Mouse (Mus musculus) heart, embryonic 16.5 days (tissue): ENCODE measurements at regions not wholly inside any gene's neighbourhood (a gene's known extent, or its start where the extent isn't known, plus 50 kb on each side); places are given as distances from the start of the nearest gene placed in this dataset.

ENCODE experiments used
- ATAC-seq: fragments of 200-750 bp; cut with Nextera tagmentation; replicated peaks from 2 replicates; pipeline ENCODE4 v1.8.0; 2017; ENCODE audit warnings: moderate number of reproducible peaks; ENCODE audit not compliant: insufficient read depth, low FRiP score; ENCODE audit errors: extremely low read depth
- H3K27ac ChIP-seq: fragments of 300-500 bp; sonication (generic); 2 replicates; pipeline ENCODE4 v1.5.1; 2014; ENCODE audit warnings: mild to moderate bottlenecking, low read length, control low read depth, moderate library complexity
- H3K27me3 ChIP-seq: fragments of 300-500 bp; sonication (generic); 2 replicates; pipeline ENCODE4 v1.6.1; 2014; ENCODE audit warnings: low read length, mixed read lengths; ENCODE audit not compliant: control insufficient read depth, insufficient read depth
- H3K36me3 ChIP-seq: fragments of 300-500 bp; sonication (generic); 2 replicates; pipeline ENCODE4 v1.6.1; 2014; ENCODE audit not compliant: control insufficient read depth, insufficient read depth
- H3K4me1 ChIP-seq: fragments of 300-500 bp; sonication (generic); 2 replicates; pipeline ENCODE4 v1.6.1; 2014; ENCODE audit warnings: low read length, mixed read lengths; ENCODE audit not compliant: control insufficient read depth, insufficient read depth
- H3K4me2 ChIP-seq: fragments of 300-500 bp; sonication (generic); 2 replicates; pipeline ENCODE4 v1.6.1; 2014; ENCODE audit warnings: low read depth, mild to moderate bottlenecking, control low read depth, low read length
- H3K4me3 ChIP-seq: fragments of 300-500 bp; sonication (generic); 2 replicates; pipeline ENCODE4 v1.5.1; 2014; ENCODE audit warnings: mild to moderate bottlenecking, control low read depth, low read length
- H3K9ac ChIP-seq: fragments of 300-500 bp; sonication (generic); 2 replicates; pipeline ENCODE4 v1.6.1; 2014; ENCODE audit warnings: low read length, control low read depth
- H3K9me3 ChIP-seq: fragments of 300-500 bp; sonication (generic); replicated peaks from 2 replicates; pipeline ENCODE4 v1.6.1; 2016; ENCODE audit warnings: low read length; ENCODE audit not compliant: control insufficient read depth
- WGBS: fragments of 180-500 bp; shearing (Covaris S2); extraction: QIAGEN DNeasy Blood & Tissue Kit; methylation state at CpG from one replicate; pipeline ENCODE4 v1.1.7; 2014; 5-methylcytosine and 5-hydroxymethylcytosine counted together

- Histone ChIP-seq H3K27me3 (no peaks in the 10 kb centered on the region), H3K4me2 (no peak overlapping the region), H3K4me3 (no peak overlapping the region), H3K27ac (no peak overlapping the region), H3K9ac (no peak overlapping the region), H3K9me3 (no peaks in the 10 kb centered on the region), H3K4me1 (no peaks in the 10 kb centered on the region), H3K36me3 (no peaks in the 10 kb centered on the region)
- WGBS: 85% methylated on average over 4 of the region's 4 CpGs
- ATAC-seq: no peak
Measured at GRCm38 (mm10) chr13:103391396-103391795, 57.1 kb upstream of the Mast4 start.

GRCm38 (mm10) chr13:103390991-103391390 is 56.7 kb upstream of the Mast4 start:
- Histone ChIP-seq H3K27ac (no peak overlapping the region), H3K27me3 (no peaks in the 10 kb centered on the region), H3K4me1 (no peaks in the 10 kb centered on the region), H3K9ac (no peak overlapping the region), H3K9me3 (no peaks in the 10 kb centered on the region), H3K4me2 (no peak overlapping the region), H3K36me3 (no peaks in the 10 kb centered on the region), H3K4me3 (no peak overlapping the region)
- ATAC-seq: no peak
- WGBS: 94% methylated on average over 3 of the region's 3 CpGs

GRCm38 (mm10) chr13:103386948-103387347 is 52.7 kb upstream of the Mast4 start:
- Histone ChIP-seq H3K9me3 (no peaks in the 10 kb centered on the region), H3K36me3 (no peaks in the 10 kb centered on the region), H3K4me3 (no peak overlapping the region), H3K27me3 (no peaks in the 10 kb centered on the region), H3K9ac (no peak overlapping the region), H3K4me2 (no peak overlapping the region), H3K27ac (no peak overlapping the region), H3K4me1 (no peaks in the 10 kb centered on the region)
- WGBS: 95% methylated on average over 5 of the region's 5 CpGs
- no peak for ATAC-seq
